Mouse (Mus musculus) MEL (cell line): ENCODE measurements around the gene Zbtb20.

Experiments used
- CHD1 ChIP-seq: IDR thresholded peaks from 2 replicates; pipeline ENCODE4 v1.6.1; 2012; ENCODE audit warnings: low read depth, mild to moderate bottlenecking, inconsistent platforms, low read length, improper control_type of control experiment
- CTCF ChIP-seq, 3 experiments: IDR thresholded peaks in 2 of 3; conservative IDR thresholded peaks in 1 of 3; 2 replicates each; pipeline ENCODE4 v1.5.1; 2011 to 2012; ENCODE audit warnings: low read length in 3 of 3, low read depth in 2 of 3, mild to moderate bottlenecking in 2 of 3, improper control_type of control experiment in 1 of 3, inconsistent platforms in 1 of 3, mixed read lengths in 1 of 3, moderate library complexity in 1 of 3; ENCODE audit not compliant: control insufficient read depth in 1 of 3, insufficient read depth in 1 of 3, poor library complexity in 1 of 3, severe bottlenecking in 1 of 3
- GABPA ChIP-seq: IDR thresholded peaks from 2 replicates; pipeline ENCODE4 v1.6.1; 2012; ENCODE audit warnings: low read depth, mild to moderate bottlenecking, inconsistent platforms, low read length, improper control_type of control experiment, moderate library complexity
- MXI1 ChIP-seq: IDR thresholded peaks from 2 replicates; pipeline ENCODE4 v1.6.1; 2011; ENCODE audit warnings: mild to moderate bottlenecking, low read depth, low read length, improper control_type of control experiment
- NELFE ChIP-seq: IDR thresholded peaks from 2 replicates; pipeline ENCODE4 v1.6.1; 2011; ENCODE audit warnings: low read depth, low read length, improper control_type of control experiment
- POLR2A ChIP-seq, 2 experiments: IDR thresholded peaks; 2 replicates each; pipeline ENCODE4 v1.6.1; 2011 to 2012; ENCODE audit warnings: low read length in 2 of 2, mild to moderate bottlenecking in 2 of 2, control low read depth in 1 of 2, improper control_type of control experiment in 1 of 2, low read depth in 1 of 2, moderate library complexity in 1 of 2; ENCODE audit not compliant: control insufficient read depth in 1 of 2, insufficient read depth in 1 of 2, poor library complexity in 1 of 2
- POLR2AphosphoS5 ChIP-seq: IDR thresholded peaks from 2 replicates; pipeline ENCODE4 v1.6.1; 2012; ENCODE audit warnings: low read depth, borderline replicate concordance, mild to moderate bottlenecking, inconsistent platforms, low read length, moderate library complexity, mixed read lengths
- SIN3A ChIP-seq: IDR thresholded peaks from 2 replicates; pipeline ENCODE4 v1.6.1; 2012; ENCODE audit warnings: low read length, improper control_type of control experiment, inconsistent platforms
- USF1 ChIP-seq: IDR thresholded peaks from 2 replicates; pipeline ENCODE4 v1.6.1; 2014; ENCODE audit warnings: low read depth, mild to moderate bottlenecking, inconsistent platforms, low read length, improper control_type of control experiment, moderate library complexity

- no peak for TF ChIP-seq CTCF (IDR thresholded peaks at IDR 0.05 in 2 of 3, conservative IDR thresholded peaks at IDR 0.05 in 1 of 3; ENCODE audit: control insufficient read depth in 1 of 3, insufficient read depth in 1 of 3, low read depth in 2 of 3, low read length in 3 of 3, poor library complexity in 1 of 3, severe bottlenecking in 1 of 3)
- TF ChIP-seq NELFE = no peak
- no peak for TF ChIP-seq GABPA
- TF ChIP-seq MXI1 = no peak
- no peak for TF ChIP-seq USF1
- TF ChIP-seq SIN3A = no peak
- no peak for TF ChIP-seq POLR2AphosphoS5
- no peak for TF ChIP-seq CHD1
- no peak for TF ChIP-seq POLR2A (IDR thresholded peaks at IDR 0.05; ENCODE audit: control insufficient read depth in 1 of 2, insufficient read depth in 1 of 2, low read depth in 1 of 2, low read length in 2 of 2, poor library complexity in 1 of 2)
These were observed 37.5 kb upstream of the Zbtb20 start for GRCm38 (mm10) chr16:42838226-42838625.
